Mouse (Mus musculus) hindbrain, embryonic 16.5 days (tissue): ENCODE measurements around the gene Oaz2. TPM values are rescaled to one million over a fixed set of nuclear protein-coding genes. Genes with fewer than 3 reads are reported as not detected.
A peak's percentile ranks its signal among the peaks of the same experiment; 100 is the strongest.

Source experiments
- ATAC-seq: fragments of 200-750 bp; cut with Nextera tagmentation; 2 replicates; pipeline ENCODE4 v1.8.0; 2017; ENCODE audit warnings: moderate TSS enrichment, moderate library complexity
- H3K27ac ChIP-seq: fragments of 300-500 bp; sonication (generic); 2 replicates; pipeline ENCODE4 v1.5.1; 2014; ENCODE audit warnings: low read depth, mild to moderate bottlenecking, control low read depth, low read length, moderate library complexity
- H3K27me3 ChIP-seq: fragments of 300-500 bp; sonication (generic); replicated peaks from 2 replicates; pipeline ENCODE4 v1.6.1; 2014; ENCODE audit warnings: low read length; ENCODE audit not compliant: control insufficient read depth, insufficient read depth
- H3K36me3 ChIP-seq: fragments of 300-500 bp; sonication (generic); 2 replicates; pipeline ENCODE4 v1.6.1; 2014; ENCODE audit warnings: mild to moderate bottlenecking, low read length, moderate library complexity, mixed read lengths; ENCODE audit not compliant: control insufficient read depth, insufficient read depth
- H3K4me1 ChIP-seq: fragments of 300-500 bp; sonication (generic); 2 replicates; pipeline ENCODE4 v1.6.1; 2014; ENCODE audit warnings: low read depth, low read length; ENCODE audit not compliant: control insufficient read depth, insufficient read depth
- H3K4me2 ChIP-seq: fragments of 300-500 bp; sonication (generic); 2 replicates; pipeline ENCODE4 v1.6.1; 2014; ENCODE audit warnings: mild to moderate bottlenecking, low read length, control low read depth, moderate library complexity
- H3K4me3 ChIP-seq: fragments of 300-500 bp; sonication (generic); 2 replicates; pipeline ENCODE4 v1.5.1; 2014; ENCODE audit warnings: mild to moderate bottlenecking, low read length, control low read depth, moderate library complexity
- H3K9ac ChIP-seq: fragments of 300-500 bp; sonication (generic); 2 replicates; pipeline ENCODE4 v1.6.1; 2014; ENCODE audit warnings: low read depth, mild to moderate bottlenecking, control low read depth, low read length, moderate library complexity
- H3K9me3 ChIP-seq: fragments of 300-500 bp; sonication (generic); 2 replicates; pipeline ENCODE4 v1.6.1; 2014; ENCODE audit warnings: mild to moderate bottlenecking, low read length, moderate library complexity; ENCODE audit not compliant: control insufficient read depth
- WGBS: fragments of 180-500 bp; shearing (Covaris S2); extraction: QIAGEN DNeasy Blood & Tissue Kit; methylation state at CpG from one replicate; pipeline ENCODE4 v1.1.7; 2014; 5-methylcytosine and 5-hydroxymethylcytosine counted together
- polyA plus RNA-seq: library from polyadenylated mRNA; unstranded; fragments of >200 nt; fragmentation: Nextera tagmentation; extraction: Ambion mirVana; gene quantifications from 2 replicates; pipeline ENCODE4 v1.2.1, GENCODE M21; 2015

The Oaz2 gene
- polyA plus RNA-seq, 1 experiment from 2014 or later: 449 TPM

DNA sequence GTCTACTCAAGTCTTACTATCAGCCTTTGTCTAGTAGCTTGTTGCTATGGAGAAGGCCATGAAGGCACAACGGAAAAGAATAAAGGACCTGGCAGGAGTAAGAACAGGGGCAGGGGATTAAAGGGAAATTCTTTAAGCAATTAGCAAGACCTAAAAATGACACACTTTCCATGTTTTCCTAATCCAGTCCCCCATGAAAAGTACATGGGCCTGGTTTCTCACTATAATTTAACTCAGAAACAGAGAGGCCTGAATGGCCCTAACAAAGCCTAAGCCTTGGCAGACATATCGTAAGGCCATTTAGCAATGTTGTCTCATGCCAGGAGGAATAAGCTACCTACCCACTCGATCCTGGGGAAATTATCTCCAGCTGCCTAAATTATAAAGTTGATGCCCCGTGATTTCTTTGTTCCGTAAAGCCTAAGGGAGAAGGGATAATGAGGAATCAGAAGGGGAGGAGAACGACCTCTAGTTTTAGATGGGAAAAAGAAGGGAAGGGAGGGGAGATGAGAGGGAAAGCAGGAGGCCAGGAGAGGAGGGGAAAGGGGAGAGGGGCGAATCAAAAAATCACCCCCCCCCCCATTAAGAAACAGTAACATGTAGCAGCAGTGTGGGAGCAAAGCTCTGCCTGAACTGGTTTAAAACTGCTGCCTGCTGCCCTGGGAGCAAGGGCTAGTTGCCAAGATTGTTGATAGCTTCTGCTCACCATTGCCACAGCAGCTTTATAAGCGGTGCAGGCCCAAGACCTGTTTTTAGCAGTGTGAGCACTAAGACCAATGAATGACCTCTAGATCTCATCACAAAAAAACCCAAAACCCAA, 56.9 kb downstream of the Oaz2 start:
- Histone ChIP-seq H3K27ac (peak overlapping the region; percentile 84), H3K4me1 (peaks cover 25% of the 10 kb centered on the region), H3K36me3 (no peaks in the 10 kb centered on the region), H3K9ac (peak overlapping the region; percentile 39), H3K4me2 (peak overlapping the region; percentile 18; the same call in 1 of the 2 replicates), H3K4me3 (no peak overlapping the region), H3K9me3 (no peaks in the 10 kb centered on the region), H3K27me3 (no peaks in the 10 kb centered on the region)
- 14% methylated on average over 8 of the region's 8 CpGs for WGBS
- peak; percentile 58; the same call in 1 of the 2 replicates for ATAC-seq

DNA sequence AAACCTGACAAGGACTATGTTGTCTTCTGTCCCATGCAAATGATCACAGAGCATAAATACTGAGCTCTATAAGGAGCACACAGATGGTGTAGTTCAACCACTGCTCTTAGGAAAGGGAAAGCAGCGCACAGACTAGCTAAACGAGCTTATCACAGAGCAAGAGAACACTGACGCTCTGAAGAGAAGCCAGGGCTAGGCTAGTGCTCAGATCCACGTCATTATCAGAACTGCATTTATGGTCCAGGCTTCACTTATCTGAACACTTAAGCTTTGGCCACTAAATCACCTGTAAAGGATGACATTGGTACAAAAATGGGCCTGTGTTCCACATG, 57.5 kb downstream of the Oaz2 start:
- Histone ChIP-seq H3K27ac (peak overlapping the region; percentile 84), H3K4me2 (no peak overlapping the region), H3K4me1 (peaks cover 25% of the 10 kb centered on the region), H3K27me3 (no peaks in the 10 kb centered on the region), H3K4me3 (no peak overlapping the region), H3K9ac (peak overlapping the region; percentile 39; the same call in 1 of the 2 replicates), H3K36me3 (no peaks in the 10 kb centered on the region), H3K9me3 (no peaks in the 10 kb centered on the region)
- peak; percentile 46; the same call in 1 of the 2 replicates for ATAC-seq
- WGBS: 36% methylated on average over 4 of the region's 4 CpGs

- H3K9ac ChIP-seq: no peak overlapping the region
- ATAC-seq: no peak
- H3K4me2 ChIP-seq: no peak overlapping the region
- no peak overlapping the region for H3K27ac ChIP-seq
- H3K4me1 ChIP-seq: peaks cover 23% of the 10 kb centered on the region
- 82% methylated on average over 3 of the region's 3 CpGs for WGBS
- no peaks in the 10 kb centered on the region for H3K9me3 ChIP-seq
- H3K36me3 ChIP-seq: no peaks in the 10 kb centered on the region
- H3K27me3 ChIP-seq: no peaks in the 10 kb centered on the region
- H3K4me3 ChIP-seq: no peak overlapping the region
Measured at GRCm38 (mm10) chr9:65726431-65726830, 58.6 kb downstream of the Oaz2 start.

- Histone ChIP-seq H3K4me2 (no peak overlapping the region), H3K4me1 (peaks cover 21% of the 10 kb centered on the region), H3K27ac (no peak overlapping the region), H3K4me3 (no peak overlapping the region), H3K36me3 (no peaks in the 10 kb centered on the region), H3K9ac (no peak overlapping the region), H3K9me3 (no peaks in the 10 kb centered on the region), H3K27me3 (no peaks in the 10 kb centered on the region)
- no peak for ATAC-seq
- 90% methylated on average over 4 of the region's 4 CpGs for WGBS
Measured at GRCm38 (mm10) chr9:65727491-65727890, 59.7 kb downstream of the Oaz2 start.

GRCm38 (mm10) chr9:65728588-65728987, 60.8 kb downstream of the Oaz2 start:
- no peak overlapping the region for H3K27ac ChIP-seq
- H3K4me1 ChIP-seq: peaks cover 18% of the 10 kb centered on the region
- no peaks in the 10 kb centered on the region for H3K36me3 ChIP-seq
- no peaks in the 10 kb centered on the region for H3K9me3 ChIP-seq
- no peaks in the 10 kb centered on the region for H3K27me3 ChIP-seq
- no peak for ATAC-seq
- 99% methylated on average over 6 of the region's 6 CpGs for WGBS
- H3K4me3 ChIP-seq: no peak overlapping the region
- H3K9ac ChIP-seq: no peak overlapping the region
- H3K4me2 ChIP-seq: no peak overlapping the region

GRCm38 (mm10) chr9:65734931-65735330, 67.1 kb downstream of the Oaz2 start:
- Histone ChIP-seq H3K27me3 (no peaks in the 10 kb centered on the region), H3K9me3 (no peaks in the 10 kb centered on the region), H3K27ac (no peak overlapping the region), H3K4me1 (no peaks in the 10 kb centered on the region), H3K9ac (no peak overlapping the region), H3K4me2 (no peak overlapping the region), H3K36me3 (no peaks in the 10 kb centered on the region), H3K4me3 (no peak overlapping the region)
- WGBS: 86% methylated on average over 3 of the region's 3 CpGs
- ATAC-seq: no peak

Other genes starting within 250 kb of the Oaz2 start
- gene Slc51b, start 245.0 kb upstream of the Oaz2 start, polyA plus RNA-seq: not detected in 2 replicates
- gene Mtfmt, start 232.2 kb upstream of the Oaz2 start, polyA plus RNA-seq: 22.8 and 24.0 TPM in 2 replicates
- gene Spg21, start 207.1 kb upstream of the Oaz2 start, polyA plus RNA-seq: 107 TPM in 2 replicates
- 1.1 and 1.2 TPM in 2 replicates for gene Ankdd1a, start 147.8 kb upstream of the Oaz2 start, polyA plus RNA-seq
- 7.1 and 8.0 TPM in 2 replicates for gene Plekho2, start 88.0 kb upstream of the Oaz2 start, polyA plus RNA-seq
- 3.2 and 4.3 TPM in 2 replicates for gene Pif1, start 80.8 kb upstream of the Oaz2 start, polyA plus RNA-seq
- gene Rbpms2, start 38.4 kb upstream of the Oaz2 start, polyA plus RNA-seq: 4.6 and 4.7 TPM in 2 replicates
- gene Zfp609, start 159.6 kb downstream of the Oaz2 start, polyA plus RNA-seq: 5.0 and 5.4 TPM in 2 replicates
- 24.4 and 28.9 TPM in 2 replicates for gene Pclaf, start 222.2 kb downstream of the Oaz2 start, polyA plus RNA-seq
- gene Trip4, start 240.8 kb downstream of the Oaz2 start, polyA plus RNA-seq: 30.3 and 32.6 TPM in 2 replicates
- 20.7 and 22.1 TPM in 2 replicates for gene Csnk1g1, start 240.9 kb downstream of the Oaz2 start, polyA plus RNA-seq